8 mouse cellular contexts compared by ENCODE assay signal in the genomic region with DNA sequence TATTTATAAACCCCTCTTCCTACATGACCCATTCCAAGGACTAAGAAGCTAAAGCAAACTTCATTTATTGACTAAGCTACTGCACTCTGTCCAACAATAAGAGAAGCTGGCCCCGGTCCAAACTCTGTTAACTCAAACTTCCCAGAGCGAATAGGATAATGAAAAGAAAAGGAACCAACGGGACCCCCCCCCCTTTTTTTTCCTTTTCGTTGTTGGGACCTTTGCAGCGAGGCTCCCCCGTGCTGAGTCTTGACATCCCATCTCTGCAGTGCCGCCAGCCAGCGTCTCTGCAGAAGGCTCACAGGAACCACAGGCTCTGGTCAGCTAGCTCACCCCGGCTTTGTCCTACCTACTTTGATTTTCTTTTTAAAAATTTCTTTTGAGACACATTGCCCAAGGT. TPM values are rescaled to one million over a fixed set of nuclear protein-coding genes. Genes with fewer than 3 reads are reported as not detected.
DNase-seq lines count a peak whose midpoint lies in the region; ATAC-seq and TF ChIP-seq lines count a peak whose summit lies in the region.

No protein-coding gene starts in this region.

- no peaks in the 10 kb centered on the region for H3K27me3 ChIP-seq in heart, postnatal 0 days (ENCODE audit: control insufficient read depth, insufficient read depth, low read length)
- no peaks in the 10 kb centered on the region for H3K27me3 ChIP-seq in limb, embryonic 15.5 days

- no peak for TF ChIP-seq CTCF in heart, postnatal 0 days (IDR thresholded peaks at IDR 0.05; ENCODE audit: low read depth)

- DNase-seq in cerebellum, adult 11-12 months, result peak; percentile 52
- no peak for DNase-seq in cerebellum, adult 11 months
- peak; percentile 50 for DNase-seq in right cerebral cortex, postnatal 14 days
- no peak for DNase-seq in right cerebral cortex, postnatal 36 days (ENCODE audit: low spot score in 2 of 2)
- DNase-seq in heart, postnatal 0 days (ENCODE audit: low spot score), result no peak
- peak; percentile 37 for DNase-seq in ovary, postnatal 14 days (ENCODE audit: low spot score)
- no peak for DNase-seq in thymus, postnatal 36 days

- no peaks in the 10 kb centered on the region for H3K9me3 ChIP-seq in heart, postnatal 0 days (replicated peaks; ENCODE audit: control insufficient read depth, low read length)
- no peaks in the 10 kb centered on the region for H3K9me3 ChIP-seq in limb, embryonic 15.5 days

- TF ChIP-seq EP300 in heart, postnatal 0 days (IDR thresholded peaks at IDR 0.05; ENCODE audit: low read depth), result no peak

- ATAC-seq in heart, postnatal 0 days (ENCODE audit: insufficient read depth, low read depth), result no peak
- no peak for ATAC-seq in limb, embryonic 15.5 days (ENCODE audit: insufficient number of reproducible peaks, low FRiP score, low TSS enrichment, low read depth)

- peak overlapping the region; percentile 72 for H3K4me2 ChIP-seq in heart, postnatal 0 days (ENCODE audit: low read depth, low read length)
- peak overlapping the region; percentile 26 for H3K4me2 ChIP-seq in limb, embryonic 15.5 days

- peak overlapping the region; percentile 15; the same call in 1 of the 2 replicates for H3K4me3 ChIP-seq in heart, postnatal 0 days (ENCODE audit: low read depth, low read length)
- H3K4me3 ChIP-seq in limb, embryonic 15.5 days, result no peak overlapping the region

- 29% methylated on average over 9 of the region's 9 CpGs for WGBS in heart, postnatal 0 days
- 29% methylated on average over 9 of the region's 9 CpGs for WGBS in limb, embryonic 15.5 days

- H3K36me3 ChIP-seq in heart, postnatal 0 days (replicated peaks; ENCODE audit: control insufficient read depth, insufficient read depth, low read length), result peaks cover 6% of the 10 kb centered on the region; the same call in 1 of the 2 replicates
- H3K36me3 ChIP-seq in limb, embryonic 15.5 days, result peaks cover 9% of the 10 kb centered on the region

- peak overlapping the region; percentile 2 for H3K9ac ChIP-seq in heart, postnatal 0 days (replicated peaks; ENCODE audit: low read depth, low read length)
- no peak overlapping the region for H3K9ac ChIP-seq in limb, embryonic 15.5 days

- H3K4me1 ChIP-seq in heart, postnatal 0 days (ENCODE audit: control insufficient read depth, insufficient read depth), result peaks cover 39% of the 10 kb centered on the region
- peaks cover 35% of the 10 kb centered on the region for H3K4me1 ChIP-seq in limb, embryonic 15.5 days

- peak overlapping the region; percentile 99 for H3K27ac ChIP-seq in heart, postnatal 0 days (ENCODE audit: low read depth)
- peak overlapping the region; percentile 77 for H3K27ac ChIP-seq in limb, embryonic 15.5 days

RNA-seq across cellular contexts. Expression of a gene that starts 3.2 kb away (rescaled TPM):
- total RNA-seq in heart, postnatal 0 days (2014; rRNA removed; ENCODE audit: low replicate concordance), result 35.3 and 49.3 TPM in 2 replicates
- 12.2 and 13.1 TPM in 2 replicates for polyA plus RNA-seq in heart, postnatal 0 days (2015; fragmentation: Nextera tagmentation; extraction: Ambion mirVana)
- 10.6 and 11.8 TPM in 2 replicates for polyA plus RNA-seq in limb, embryonic 15.5 days (2015; fragmentation: Nextera tagmentation; extraction: Ambion mirVana)

RNA-seq across cellular contexts. Expression of a gene that starts 3.3 kb away (rescaled TPM):
- 41.0 and 50.3 TPM in 2 replicates for total RNA-seq in heart, postnatal 0 days (2014; rRNA removed; ENCODE audit: low replicate concordance)
- polyA plus RNA-seq in heart, postnatal 0 days (2015; fragmentation: Nextera tagmentation; extraction: Ambion mirVana), result 83.6 and 92.8 TPM in 2 replicates
- polyA plus RNA-seq in limb, embryonic 15.5 days (2015; fragmentation: Nextera tagmentation; extraction: Ambion mirVana), result 182 and 188 TPM in 2 replicates

Comparison
In these comparisons a context has a peak if more than half of its experiments do, and no peak if none do; other contexts are left out.
1. DNase-seq: peak in cerebellum, adult 11-12 months (single experiment), right cerebral cortex, postnatal 14 days (single experiment) and ovary, postnatal 14 days (single experiment); none in cerebellum, adult 11 months (single experiment), right cerebral cortex, postnatal 36 days (0 of 2), heart, postnatal 0 days (single experiment) and thymus, postnatal 36 days (0 of 2).